Mouse (Mus musculus) CH12.LX (cell line): ENCODE data around the gene Thumpd3.

Experiments used
- CTCF ChIP-seq, 2 experiments: IDR thresholded peaks in 1 of 2; conservative IDR thresholded peaks in 1 of 2; 2 replicates each; pipeline ENCODE4 v1.5.1; 2011 to 2012; ENCODE audit warnings: low read depth in 2 of 2, low read length in 2 of 2, improper control_type of control experiment in 1 of 2, inconsistent platforms in 1 of 2, mild to moderate bottlenecking in 1 of 2, moderate library complexity in 1 of 2
- MAFK ChIP-seq: IDR thresholded peaks from 2 replicates; pipeline ENCODE4 v1.6.1; 2011; ENCODE audit warnings: low read length, improper control_type of control experiment; ENCODE audit not compliant: insufficient replicate concordance
- USF1 ChIP-seq: IDR thresholded peaks from 2 replicates; pipeline ENCODE4 v1.6.1; 2014; ENCODE audit warnings: low read depth, mild to moderate bottlenecking, inconsistent platforms, low read length, improper control_type of control experiment

DNA sequence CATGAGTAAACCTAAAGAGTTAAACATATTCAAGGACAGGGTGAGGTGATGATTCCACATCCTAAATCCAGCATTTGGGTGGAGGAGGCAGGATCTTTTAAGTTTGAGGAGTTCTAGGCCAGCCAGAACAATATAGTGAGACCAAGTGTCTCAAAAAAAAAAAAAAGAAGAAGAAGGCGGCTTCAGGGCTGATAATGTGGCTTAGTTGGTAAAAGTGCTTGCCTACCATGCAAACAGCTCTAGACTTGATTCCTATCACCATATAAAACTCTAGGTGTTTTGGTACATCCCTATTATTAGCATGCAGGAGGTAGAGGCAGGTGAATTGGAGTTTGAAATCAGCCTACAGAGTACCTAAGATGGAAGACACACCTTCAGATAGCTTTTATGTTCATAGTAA is 49.5 kb downstream of the Thumpd3 start:
- TF ChIP-seq CTCF (conservative IDR thresholded peaks at IDR 0.05 in 1 of 2, IDR thresholded peaks at IDR 0.05 in 1 of 2; ENCODE audit: low read depth in 2 of 2, low read length in 2 of 2) (no peak), USF1 (no peak), MAFK (no peak)
